Mouse (Mus musculus) thymus, adult 18-20 months (tissue): ENCODE measurements around the gene Pygl.
"Not testable (repeated sequence)": the region's sequence is repeated elsewhere in the genome, so short reads cannot be mapped to it uniquely, and the experiment has no call there.

Experiments used
- DNase-seq, 2 experiments: peaks; one replicate each; pipeline ENCODE4 v3.0.0; 2022; ENCODE audit warnings: mixed read lengths in 2 of 2

Pygl gene

DNA sequence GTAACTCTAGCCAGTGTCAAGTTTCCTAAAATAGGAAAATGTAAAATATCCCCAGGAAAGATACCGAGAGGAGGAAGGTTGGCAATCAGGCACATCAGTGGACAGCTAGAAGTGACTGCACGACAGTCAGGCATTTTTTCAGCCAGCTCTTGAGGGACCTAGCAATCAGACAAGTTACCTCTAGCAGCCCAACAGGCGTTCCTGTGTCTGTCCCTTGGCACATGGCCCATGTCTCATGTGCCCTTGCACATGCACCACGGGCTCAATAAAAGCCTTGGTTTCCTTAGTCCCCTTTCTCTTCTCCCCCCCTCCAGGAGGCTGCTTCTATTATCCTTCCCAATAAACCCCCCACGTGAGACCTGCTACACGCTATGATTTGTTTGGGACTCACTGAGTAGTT lies 75.1 kb downstream of the Pygl start:
- DNase-seq = no peak

DNA sequence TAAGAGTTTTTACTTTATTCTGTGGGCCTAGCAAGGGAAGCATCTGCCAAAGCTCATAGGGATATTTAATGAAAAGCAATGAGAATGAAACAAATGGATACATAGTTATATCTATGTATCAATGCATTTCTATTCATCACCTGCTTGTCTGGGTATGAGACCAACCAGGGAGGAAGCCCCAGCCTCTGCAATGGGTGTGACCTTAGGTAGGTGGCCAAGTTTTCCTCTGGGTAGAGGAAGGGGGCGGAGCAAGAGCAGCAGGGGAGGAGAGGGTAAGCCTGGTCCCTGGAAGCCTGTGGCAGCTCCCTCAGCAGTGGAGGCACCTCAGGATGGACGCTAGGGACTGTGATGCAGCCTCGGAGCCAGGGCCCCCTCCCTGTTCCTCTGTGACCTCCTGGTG lies 77.4 kb downstream of the Pygl start, which contains the start of gene Abhd12b:
Abhd12b (plus strand) TSS at position 301 of the 400 bp plus-strand sequence.
- DNase-seq = no peak

DNA sequence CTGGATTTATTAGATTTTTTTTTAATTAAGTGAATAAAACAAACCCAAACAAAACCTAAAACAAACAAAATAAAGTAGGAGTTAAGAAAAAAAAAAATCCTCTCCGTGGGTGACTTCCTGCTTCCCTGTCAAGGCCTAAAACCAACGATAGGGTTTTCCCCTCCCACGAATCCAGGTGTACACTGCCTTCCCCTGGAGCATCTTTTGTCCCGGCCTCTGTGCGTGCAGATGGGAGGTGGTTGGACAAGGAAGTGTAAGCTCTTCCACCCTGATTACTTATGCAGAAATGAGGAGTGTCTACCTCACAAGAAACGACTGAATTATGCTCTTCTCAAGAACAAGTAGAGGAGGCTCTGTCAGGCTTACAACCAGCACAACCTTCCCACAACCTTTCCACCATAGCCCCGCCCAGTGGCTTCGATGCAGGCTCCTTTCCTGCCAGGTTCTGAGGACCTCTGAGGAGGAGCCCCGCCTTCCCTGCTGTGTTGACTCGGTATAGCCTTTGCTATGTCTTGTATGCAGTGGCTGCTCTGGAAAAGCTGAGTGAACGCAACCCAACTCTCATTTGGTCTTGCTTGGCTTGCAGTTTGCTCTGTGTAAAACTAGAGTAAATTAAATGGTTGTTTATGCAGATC lies 82.5 kb downstream of the Pygl start:
- peak; percentile 27 to 50 for DNase-seq

DNA sequence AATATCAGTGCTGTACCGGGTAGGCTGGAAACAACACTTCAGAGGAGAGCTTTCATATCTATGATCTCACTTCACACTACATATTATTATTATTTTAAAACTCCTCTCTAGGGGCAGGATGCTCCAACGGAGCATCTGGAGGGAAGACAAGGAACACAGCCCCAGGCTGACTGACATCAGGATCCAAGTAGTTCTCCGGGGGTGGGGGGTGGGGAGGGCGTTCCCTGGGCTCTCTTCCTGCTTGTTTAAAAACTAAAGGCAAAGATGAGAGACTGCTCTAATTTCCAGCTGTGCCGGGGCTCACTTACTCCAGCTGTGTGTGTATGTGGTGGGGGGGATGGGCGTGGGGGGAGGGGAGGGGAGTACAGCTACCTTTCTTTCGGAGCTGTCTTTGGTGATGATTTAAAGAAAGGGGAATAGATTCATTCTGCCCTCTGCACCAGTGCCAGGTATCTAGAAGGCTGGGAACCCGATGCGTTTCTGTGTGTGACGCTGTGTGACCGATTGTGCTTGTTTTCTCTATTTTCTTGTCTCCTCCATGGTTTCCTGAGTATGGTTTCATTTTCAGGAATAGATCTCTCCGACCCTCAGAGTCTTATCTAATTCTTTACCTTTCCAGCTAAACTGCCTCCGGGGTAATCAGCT lies 83.2 kb downstream of the Pygl start:
- DNase-seq = no peak

DNA sequence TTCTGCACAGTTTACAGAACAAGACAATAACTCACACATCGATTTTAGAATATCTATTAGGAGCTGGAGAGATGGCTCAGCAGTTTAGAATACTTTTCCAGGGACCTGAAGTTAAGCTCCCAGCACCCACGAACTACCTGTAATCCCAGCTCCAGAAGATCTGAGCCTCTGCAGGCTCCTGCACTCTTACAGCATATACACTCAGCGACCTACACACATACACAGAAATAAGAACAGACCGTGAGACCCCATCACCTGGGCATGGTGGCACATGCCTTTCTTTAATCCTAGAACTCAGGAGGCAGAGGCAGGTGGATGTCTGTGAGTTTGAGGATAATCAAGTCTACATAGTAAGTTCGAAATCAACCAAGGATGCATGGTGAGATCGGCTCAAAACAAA lies 85.7 kb downstream of the Pygl start:
- DNase-seq = no peak

DNA sequence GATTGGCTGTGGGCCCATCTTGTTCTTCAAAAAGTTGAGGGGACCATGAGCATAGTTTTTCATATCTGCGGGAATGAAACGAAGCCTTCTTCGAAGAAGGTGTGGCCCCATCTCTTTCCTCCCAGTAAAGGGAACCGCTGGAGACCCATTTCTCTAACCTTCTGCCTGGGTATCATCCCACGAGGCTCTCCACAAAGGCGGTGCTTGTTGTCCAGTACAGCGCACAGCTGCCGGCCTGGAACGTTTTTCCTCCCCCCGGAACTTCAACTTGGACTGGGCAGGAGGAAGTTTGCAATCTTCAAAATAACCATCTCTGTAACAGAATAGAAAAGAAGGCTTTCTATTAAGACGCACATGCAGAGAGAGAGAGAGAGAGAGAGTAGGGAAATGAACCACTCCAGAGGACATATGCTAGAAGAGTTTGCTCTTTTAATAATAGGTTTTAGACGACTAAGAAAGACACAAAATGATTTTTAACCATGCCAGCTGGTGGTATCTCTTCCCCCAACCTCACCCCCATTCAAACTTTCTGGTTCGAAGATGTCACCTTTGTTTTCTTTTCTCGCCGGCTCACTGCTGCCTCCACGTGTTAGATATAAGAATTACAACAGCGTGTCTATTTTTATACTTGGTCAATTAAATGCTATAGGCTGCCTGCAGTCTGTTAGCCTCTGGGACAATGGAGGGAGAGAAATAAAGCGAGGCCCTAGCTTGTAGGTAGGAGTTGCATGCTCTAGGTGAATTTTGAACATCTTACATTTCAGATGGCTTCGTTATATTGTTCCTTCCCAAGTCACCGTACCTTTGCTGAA lies 86.4 kb downstream of the Pygl start:
- DNase-seq = peak in 1 of 2 experiments; percentile 39

DNA sequence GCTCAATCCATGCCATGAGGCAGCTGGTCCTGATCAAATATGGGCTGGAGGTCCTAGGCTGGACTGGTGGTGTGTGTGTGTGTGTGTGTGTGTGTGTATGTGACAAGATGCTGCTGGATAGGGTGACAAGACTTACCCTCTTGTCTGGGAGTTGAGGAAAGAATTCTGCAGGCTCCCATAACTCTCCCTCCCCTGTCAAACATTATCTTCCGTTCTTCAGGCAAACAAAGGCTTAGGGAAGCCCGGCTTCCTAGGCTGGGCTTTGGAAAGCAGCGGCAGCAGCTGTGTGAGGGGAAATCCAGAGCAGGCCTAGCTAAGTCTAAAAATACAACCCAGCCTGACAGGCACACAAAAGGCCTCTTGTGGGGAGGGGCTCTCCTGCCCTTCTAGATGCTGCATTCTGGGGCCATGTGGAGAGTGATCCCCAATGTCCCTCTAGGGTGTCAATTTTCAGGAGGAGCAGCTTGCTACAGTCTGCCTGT lies 87.1 kb downstream of the Pygl start:
- not testable (repeated sequence) for DNase-seq

DNA sequence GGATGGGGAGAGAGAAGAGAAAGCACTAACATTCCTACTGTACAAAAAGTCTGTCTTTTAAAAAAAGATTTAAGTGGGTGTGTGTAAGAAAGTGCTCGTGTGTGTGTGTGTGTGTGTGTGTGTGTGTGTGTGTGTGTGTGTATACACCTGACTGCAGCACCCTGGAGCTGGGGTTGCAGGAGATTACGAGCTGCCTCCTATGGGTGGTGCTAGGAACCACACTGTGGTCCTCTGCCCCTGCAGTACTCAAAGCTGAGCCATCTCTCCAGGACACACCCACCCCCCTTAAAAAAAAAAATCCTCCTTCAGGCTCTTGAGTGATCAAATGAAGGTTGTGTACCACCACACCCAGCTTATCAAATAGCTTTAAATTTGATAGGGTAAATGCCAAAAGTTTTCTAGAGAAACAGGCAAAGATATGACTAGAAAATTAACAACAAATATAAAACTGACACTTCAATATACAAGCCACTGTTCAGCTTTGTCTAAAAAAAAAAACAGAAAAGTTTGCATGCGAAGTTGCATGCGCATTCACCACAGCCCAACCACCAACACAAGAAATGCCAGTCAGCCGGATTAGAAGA lies 90.2 kb downstream of the Pygl start:
- DNase-seq = no peak
